Mouse (Mus musculus): ENCODE measurements around the gene Atad5.

Atad5 gene

DNA sequence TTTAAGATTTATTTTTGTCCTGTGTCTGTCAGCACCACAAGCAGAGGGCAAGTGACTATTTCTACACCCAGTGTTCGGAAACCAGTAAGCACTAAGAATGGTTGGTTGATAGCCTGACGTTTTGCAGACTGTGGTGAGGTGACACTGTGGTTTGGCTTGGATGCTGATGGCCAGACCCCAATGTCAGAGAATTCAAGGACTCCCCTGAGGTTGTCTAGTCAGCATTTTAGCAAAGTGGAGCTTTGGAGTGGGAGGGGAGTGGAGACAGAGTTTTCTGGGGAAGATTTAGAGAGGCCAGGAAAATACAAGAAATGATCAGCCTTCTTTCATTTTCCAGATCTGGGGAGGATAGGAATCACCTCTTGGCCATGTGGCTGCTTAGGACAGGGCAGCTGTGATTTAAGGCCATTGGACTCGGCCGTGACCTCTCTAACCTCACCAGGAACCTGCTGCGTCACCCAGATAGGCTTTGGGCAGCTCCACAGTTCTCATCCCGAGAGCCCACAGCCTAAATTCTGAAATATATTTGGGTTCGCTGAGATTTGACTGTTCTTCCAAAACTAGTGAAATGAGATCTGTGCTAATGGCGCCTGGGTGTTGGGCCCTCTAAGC, 60.3 kb downstream of the Atad5 start:
- no peak for DNase-seq (ENCODE audit: low spot score)

DNA sequence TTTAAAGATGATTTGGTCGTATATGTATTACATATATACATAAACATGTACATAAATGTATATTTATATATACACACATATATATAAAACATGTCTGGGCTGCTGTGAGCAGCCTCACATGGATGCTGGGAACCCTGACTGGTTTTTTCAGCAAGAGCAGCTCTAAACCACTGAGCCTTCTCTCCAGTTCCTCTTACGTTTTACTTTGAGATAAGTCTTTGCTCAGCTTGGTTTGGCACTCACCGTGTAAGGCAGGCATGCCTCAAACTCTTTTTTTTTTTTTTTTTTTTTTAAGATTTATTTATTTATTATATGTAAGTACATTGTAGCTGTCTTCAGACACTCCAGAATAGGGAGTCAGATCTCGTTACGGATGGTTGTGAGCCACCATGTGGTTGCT, 61.4 kb downstream of the Atad5 start:
- no peak for DNase-seq (ENCODE audit: low spot score)

DNA sequence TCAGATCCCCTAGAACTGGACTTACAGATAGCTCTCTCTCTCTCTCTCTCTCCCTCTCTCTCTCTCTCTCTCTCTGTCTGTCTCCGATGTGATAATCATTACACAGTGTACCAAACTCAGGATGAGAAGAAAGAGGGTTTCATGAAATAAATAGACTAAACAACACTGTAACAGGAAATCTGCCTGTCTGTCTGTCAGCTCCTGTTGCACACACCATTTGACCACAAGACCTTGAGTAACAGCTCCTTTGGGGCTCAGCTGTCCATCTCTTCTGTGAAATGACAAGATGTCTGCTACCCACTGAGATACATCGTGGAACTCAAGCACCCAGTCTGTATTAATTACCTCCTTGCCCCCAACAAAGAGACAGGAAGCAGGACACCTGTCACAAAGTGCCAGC, 62.3 kb downstream of the Atad5 start:
- DNase-seq (ENCODE audit: low spot score): no peak

DNA sequence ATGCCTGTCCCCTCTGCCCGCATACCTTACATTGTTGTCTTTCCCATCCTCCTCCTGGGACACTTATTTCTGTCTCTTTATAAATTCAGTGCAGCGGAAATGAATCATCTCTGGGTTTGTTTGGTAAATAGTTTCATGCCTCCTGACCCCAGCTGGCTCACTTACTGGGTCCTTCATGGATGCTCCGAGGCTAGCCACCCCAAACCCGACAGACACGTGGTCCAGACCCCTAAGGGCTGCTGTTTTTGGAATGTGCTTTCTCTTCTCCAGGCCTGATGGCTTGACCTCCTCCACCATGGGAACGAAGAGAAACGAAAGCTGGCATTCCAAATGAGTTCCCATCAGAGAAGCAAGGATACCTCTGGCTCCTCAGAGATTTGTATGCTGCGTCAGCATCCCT, 63.2 kb downstream of the Atad5 start:
- no peak for DNase-seq (ENCODE audit: low spot score)

DNA sequence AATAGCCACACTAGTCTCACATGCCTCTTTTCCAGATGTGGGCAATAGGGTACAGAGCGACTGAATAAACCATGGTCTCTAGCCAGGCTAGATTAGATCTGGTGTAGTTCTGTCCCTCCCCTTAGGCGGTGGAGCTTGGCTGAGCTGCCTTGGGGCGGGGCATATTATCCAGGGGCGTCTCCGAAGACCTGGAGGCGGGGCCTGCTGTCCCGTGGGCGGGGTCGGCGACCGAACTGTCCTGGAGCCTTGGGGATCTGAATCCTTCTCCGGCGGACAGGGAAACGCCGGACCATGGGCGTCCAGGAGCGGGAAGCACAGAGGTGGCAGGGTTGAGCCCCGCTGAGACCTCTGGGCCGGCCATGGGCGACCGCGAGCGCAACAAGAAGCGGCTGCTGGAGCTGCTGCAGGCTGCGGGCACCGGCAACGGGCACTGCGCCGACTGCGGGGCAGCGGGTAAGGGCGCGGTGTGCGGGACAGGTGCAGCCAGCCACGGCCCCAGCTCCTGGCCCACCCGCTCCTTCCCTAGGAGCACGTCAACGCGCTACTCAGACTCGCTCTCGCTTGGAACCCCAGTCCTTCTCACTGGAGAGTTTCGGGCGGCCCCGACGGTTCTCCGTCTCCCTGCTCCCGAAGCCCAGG, 64.8 kb downstream of the Atad5 start, which contains the start of gene Adap2:
Adap2 (plus strand) TSS at position 249 of the 639 bp plus-strand sequence.
- peak; percentile 91 for DNase-seq (ENCODE audit: low spot score)

DNA sequence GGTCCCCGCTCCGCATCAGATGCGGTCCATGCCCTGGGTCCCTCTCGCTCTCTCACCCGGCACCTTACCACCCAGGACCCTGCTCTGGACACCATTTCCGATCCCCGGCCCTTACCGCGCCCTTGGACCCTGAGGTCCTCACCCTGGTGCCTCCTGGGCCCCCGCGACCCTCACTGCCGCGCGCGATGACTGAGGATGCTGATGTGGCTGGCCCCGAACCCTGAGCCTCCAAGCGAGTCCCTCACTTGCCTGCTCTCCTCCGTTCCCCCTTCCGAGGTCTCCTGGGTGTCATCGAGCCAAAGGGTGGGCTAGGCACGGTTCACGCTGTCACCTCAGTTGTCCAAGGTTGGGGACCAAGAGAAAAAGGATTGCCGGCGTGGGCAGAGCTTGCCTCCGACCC, 65.3 kb downstream of the Atad5 start:
- DNase-seq (ENCODE audit: low spot score): no peak

DNA sequence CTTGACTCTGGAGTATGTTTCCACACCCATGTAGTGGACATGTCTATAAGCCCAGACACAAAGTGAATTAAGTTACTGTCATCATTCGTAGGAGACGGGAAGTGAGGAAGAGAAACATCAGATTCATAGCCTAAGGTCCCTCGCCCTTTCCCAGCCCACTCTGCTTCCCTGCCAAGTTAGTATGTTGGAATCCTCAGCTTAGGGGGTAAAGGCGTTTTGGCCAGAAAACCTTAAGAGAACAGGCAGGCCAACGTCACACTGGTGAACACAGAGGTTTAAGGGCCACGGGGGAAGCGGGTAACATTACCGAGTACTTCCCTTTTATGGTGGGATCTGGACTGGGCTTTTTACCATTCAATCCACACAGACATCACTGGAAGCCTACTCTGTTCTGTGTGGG, 66.3 kb downstream of the Atad5 start:
- no peak for DNase-seq (ENCODE audit: low spot score)

DNA sequence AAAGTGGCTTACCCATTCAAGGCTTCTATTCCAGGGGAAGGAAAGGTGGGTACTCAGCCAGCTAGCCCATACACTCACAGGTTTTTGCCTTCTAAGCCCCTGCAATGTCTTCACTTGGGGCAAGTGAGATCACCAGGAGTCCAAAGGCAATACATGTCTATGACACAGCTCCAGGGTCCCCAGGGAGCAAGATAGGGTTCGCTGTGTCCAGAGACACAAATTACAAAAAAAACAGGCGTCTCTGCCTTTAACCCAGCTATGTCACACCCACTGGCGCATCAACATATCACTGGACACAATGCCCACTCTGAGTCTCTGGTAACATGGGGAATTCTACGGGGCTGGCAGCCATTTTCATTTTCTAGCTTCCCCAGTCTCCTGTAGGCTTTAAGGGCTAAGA, 66.8 kb downstream of the Atad5 start:
- DNase-seq (ENCODE audit: low spot score): no peak

DNA sequence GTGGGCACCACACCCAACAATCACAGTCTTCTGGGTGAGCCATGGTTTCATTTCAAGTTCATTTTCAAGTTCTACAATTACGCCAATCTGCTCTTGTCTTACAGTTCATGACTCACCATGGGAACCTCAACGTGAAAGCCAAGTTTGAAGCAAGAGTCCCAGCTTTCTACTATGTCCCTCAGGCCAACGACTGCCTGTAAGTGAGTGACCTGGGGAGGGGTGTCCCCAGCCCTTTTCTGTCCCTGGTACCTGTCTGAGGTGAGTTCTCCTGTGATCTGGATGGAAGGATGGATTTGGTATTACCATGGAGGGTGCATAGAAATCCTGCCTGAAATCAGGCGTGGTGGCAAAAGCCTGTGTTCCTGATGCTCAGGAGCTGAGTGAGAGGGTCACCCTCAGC, 67.6 kb downstream of the Atad5 start:
- no peak for DNase-seq (ENCODE audit: low spot score)

DNA sequence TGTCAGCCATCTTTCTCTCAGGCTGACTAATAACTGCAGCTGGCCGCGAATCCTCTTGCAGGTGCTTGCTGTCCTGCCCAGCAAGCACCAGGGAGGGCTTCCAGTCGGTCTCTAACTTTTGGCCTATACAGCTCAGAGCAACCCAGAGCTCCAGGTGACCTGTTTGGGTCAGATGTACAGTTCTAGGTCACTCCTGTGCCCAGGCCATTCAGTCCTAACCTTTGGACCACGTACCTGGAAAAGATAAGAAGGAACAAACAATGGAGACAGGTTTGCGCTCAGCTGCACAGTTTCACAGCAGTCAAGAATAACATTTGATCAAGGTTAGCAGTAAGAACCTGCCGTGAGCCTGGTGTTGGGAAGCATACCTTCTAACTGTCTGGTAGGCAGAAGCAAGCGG, 69.8 kb downstream of the Atad5 start:
- DNase-seq (ENCODE audit: low spot score): peak; percentile 71

DNA sequence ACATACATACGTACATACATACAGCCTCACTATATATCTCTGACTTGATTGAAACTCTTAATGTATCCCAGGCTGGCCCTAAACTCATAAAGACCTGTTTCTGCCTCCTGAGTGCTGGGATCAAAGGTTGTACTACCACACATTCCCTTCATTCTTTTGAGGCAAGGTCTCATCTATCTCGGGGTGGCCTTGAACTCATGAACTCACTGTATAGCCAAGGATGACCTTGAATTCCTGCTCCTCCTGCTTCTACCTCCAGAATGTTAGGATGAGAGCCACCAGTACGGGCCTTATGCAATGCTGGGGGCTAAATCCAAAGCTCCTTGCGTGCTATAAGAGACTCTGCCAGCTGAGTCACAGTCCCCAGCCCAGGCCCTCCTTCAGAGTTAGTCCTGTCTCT, 71.8 kb downstream of the Atad5 start:
- DNase-seq (ENCODE audit: low spot score): no peak

DNA sequence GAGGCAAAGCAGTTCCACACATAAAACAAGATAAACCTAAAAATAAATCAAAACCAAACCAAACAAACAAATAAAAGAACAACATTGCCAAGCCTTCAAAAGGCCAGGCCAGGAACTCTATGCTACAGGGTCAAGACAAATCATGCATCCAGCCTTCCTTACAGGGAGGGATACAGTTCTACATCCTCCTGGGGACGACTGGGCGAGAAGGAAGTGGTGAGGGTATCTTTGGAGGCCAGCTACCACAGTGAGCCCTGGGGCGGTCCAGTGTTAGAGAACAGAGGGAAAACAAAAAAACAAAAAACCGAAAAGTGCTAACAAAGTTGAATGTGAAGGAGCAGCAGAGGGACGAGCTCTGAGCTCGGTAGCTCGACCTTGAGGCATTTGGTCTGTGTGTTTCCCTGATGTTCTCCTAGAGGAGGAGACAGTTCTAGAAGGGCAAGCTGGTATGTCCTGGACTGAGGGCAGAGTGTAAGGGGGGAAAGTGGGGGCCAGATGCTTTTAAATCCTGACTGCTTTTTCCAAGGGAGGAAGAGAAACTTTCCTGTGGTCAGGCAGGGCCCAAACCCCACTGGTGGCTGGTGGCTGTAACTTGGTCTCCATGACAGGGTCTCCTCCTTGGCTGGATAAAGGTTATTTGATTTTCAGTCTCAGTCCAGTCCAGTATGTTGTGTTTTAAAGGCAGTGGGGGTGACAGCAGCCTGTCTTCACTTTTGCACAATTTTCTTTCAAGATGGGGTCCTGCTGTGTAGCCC, 74.3 kb downstream of the Atad5 start:
- DNase-seq (ENCODE audit: low spot score): no peak

DNA sequence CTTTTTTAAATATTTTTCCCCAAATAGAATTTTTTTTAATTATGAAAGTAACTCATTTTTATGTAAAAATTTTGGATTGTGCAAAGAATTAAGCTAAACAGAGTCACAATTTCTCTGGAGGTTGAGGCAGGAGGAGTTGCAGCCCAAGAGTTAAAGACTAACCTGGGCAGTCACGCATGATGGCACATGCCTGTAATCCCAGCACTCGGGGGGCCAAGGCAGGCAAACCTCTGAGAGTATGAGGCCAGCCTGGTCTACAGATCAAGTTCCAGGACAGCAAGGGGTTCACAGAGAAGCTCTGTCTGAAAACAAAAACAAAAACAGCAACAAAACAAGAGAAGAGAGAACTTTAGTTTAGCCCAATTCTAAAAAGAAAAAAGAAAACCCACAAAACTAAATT, 75.0 kb downstream of the Atad5 start:
- DNase-seq (ENCODE audit: low spot score): no peak

DNA sequence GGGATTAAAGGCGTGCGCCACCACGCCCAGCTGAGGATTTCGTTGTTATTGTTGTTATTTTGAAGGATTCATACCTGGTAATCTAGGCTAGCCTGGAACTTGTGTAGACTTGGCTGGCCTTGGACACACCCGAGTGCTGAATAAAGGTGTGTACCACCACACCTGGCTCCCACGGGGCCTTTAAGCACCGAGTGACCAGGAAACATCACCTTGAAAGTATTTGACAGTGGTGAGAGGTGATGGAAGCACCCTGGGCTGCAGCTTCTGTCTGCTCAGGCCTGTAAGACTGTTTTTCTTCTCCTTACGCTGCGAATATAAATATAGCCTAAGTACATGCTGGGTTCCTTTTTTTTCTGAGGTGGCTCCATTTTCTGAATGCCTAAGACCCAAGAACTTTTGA, 78.9 kb downstream of the Atad5 start:
- DNase-seq (ENCODE audit: low spot score): no peak

DNA sequence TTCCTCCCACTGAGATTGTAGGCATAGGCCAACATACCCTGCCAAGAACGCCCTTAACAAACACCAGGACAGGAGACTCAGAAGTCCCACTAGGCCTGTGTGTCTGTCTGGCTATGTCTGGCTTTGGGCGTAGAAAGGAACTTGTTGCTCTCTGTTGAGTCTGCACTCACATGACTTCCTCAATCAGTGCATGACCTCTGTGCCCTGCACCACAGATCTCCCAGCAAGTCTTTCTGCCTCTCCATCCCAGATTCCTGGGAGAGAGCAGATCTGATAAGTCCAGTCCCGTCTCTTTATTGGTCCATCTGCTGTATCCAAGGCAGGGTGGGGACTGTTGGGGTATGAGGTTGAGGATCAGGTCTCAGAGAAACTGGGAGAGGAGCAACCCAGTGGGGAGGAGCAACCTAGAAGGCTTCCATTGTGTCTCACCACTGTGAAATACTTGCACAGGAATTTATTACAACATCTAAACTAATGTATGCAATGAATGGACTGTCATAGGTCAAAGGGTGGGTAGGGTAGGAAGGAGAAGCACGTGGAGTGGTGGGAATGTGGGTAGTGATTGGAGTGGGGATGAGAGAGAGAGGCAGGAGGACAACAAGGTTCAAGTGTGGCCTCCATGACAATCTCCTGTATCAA, 79.5 kb downstream of the Atad5 start:
- peak; percentile 79 for DNase-seq (ENCODE audit: low spot score)

DNA sequence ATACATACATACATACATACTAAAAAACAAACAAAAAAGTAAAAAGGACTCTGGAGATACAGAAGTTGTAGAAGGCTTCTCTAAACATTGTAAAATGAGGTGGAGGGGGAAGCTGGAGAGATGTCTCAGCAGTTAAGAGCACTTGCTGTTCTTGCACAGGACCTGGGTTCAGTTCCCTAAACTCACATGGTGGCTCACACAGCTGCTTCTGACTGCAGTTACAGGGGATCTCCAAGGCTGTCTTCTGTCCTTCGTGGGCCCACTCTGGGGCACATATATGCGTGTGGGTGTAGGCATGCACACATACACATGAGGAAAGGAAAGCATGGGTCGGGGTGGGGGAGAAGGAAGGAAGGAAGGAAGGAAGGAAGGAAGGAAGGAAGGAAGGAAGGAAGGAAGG, 80.4 kb downstream of the Atad5 start:
- DNase-seq (ENCODE audit: low spot score): no peak

DNA sequence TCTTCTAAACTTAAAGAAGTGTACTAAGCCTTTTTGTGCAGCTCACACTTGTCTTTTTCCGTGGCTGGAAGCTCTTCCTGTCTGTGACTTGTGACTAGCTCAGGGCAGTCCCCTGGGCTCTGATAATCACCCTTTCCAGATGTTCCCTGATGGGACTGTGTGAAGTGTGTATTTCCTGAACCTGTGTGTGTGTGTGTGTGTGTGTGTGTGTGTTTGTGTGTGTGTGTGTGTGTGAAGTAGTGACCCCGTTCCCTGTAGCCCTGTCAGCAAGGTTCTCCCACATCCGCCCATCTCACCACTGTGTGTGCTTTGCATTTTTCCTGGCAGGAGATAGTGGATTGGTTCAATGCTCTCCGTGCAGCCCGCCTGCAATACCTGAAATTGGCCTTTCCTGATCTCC, 81.2 kb downstream of the Atad5 start:
- no peak for DNase-seq (ENCODE audit: low spot score)

DNA sequence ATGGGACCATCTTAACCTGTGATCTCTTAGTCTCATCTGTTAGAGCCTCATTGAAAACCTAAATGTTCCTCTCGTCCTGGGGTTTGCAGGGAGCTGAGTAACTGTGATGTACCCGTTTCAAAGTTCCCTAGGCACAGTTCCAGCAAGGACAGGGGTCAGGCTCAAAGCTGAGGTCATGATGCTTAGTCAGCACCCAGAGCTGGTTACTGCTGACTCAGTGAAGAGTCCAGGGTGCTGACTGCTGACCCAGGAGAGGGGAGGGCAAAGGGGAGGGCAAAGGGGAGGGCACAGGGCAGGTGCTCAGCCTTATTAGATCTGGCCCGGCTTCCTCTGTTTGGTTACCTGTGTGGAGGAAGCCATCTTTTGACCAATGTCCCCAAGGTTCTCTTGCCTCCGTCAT, 82.7 kb downstream of the Atad5 start:
- peak; percentile 87 for DNase-seq (ENCODE audit: low spot score)

DNA sequence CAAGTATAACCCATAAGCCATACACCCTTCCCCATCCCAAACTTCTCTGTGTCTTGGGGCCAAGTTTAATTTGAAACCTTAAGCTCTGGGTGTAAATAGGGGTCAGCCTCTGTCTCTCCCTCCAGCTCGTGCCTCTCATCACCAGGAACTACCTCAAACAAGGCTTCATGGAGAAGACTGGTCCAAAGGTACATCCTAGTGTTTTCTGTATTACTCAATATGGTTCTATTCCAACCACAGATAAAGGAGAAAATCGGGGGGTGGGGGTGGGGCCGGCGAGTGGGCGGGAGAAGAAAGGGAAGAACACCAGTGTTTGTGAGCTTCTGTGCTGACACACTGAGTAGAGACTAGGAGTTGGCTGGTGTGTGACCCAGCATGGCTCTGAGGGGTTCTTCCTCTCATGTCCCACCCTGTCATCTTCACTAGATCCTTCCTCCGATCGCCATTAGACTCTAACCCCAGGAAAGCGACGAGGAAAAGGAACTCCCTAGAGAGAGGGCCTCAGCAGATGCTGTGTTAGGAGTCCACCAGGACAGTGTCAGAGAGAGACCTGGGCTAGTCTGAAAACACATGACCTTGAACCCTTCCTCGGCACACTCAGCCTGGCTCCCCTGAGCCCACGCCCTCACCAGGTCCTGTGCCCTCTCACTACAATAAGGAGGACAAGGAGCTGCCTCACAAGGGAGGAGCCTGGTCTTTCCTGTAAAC, 84.9 kb downstream of the Atad5 start:
- no peak for DNase-seq (ENCODE audit: low spot score)

DNA sequence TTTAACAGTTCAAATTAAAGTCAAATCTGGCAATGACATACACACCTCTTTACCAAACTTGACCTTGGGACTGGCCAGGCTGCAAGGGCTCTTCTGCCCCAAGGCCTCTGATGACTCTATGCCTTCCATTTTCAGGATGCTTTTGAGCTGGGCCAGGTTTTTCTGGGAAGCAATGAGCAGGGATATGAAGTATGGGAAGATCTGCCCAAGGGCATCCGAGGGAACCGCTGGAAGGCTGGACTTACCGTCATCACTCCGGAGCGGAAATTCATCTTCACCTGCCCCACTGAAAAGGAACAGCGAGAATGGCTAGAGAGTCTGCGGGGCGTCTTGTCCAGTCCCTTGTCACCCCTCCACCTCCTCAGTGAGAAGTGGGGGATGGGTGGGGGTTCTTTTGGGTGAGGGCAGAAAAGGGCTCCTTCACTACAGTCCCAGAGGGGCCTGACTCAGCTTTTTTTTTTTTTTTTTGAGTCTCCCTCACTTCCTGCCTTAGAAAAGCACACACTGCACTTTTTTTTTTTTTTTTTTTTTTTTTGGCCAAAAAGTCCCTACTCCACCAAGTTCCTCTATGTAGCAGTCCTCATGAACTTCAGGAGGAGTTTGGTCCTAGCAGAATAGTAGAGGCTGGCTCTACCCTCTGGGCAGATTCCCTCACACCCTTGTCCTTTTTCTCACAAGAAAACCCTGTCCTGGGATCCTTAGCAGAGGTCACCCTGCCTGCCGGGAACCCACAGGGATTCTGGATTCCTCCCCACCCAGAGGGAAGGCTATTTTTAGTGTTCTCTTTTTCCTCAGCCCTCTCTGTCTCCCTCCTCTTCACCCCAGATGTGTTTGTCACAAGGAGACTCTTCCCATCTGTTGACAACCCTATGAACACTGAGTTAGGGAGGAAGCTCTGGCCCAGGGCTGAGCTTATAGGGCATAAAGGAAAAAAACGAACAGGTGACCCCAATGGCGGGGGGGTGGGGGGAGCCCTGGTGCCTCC, 88.0 kb downstream of the Atad5 start:
- DNase-seq (ENCODE audit: low spot score): no peak

DNA sequence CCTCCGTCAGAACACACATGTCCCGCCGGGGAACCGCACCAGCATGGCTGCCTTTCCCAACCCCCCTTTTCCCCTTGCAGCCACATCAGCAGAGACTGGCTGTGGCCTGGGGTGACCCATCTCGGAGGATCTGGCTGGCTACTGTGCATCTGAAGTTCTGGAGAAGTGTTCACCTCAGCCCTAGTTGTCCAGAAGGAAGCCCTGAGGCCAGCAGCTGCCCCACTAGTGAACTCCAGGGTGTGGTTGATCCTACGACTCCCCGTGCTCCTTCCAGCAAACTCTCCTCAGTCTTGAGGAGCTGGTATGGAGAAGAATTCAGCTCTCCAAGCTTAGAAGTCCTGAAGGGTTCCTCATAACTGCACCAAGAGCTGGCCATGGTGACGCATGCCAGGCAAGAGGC, 89.1 kb downstream of the Atad5 start:
- DNase-seq (ENCODE audit: low spot score): no peak

All from yolk sac, embryonic 10.5 days (tissue).